Mouse (Mus musculus): ENCODE data around the gene 1700008O03Rik.

- TF ChIP-seq GATA1 (IDR thresholded peaks at IDR 0.05; ENCODE audit: low read length) (no peak), TAL1 (IDR thresholded peaks at IDR 0.05; ENCODE audit: low read length) (no peak)
These were observed 7.7 kb upstream of the 1700008O03Rik start for GRCm38 (mm10) chr7:44393284-44393683.

Data from erythroblast, embryonic 14.5 days (primary cell).